Mouse (Mus musculus) kidney, postnatal 25 days (tissue): ENCODE results near the gene Tnnc1.
A peak's percentile ranks its signal among the peaks of the same experiment; 100 is the strongest.

Experiments used
- DNase-seq, 2 experiments: peaks; one replicate each; pipeline ENCODE4 v3.0.0; 2021; ENCODE audit warnings: mixed read lengths in 2 of 2

Tnnc1 gene

DNA sequence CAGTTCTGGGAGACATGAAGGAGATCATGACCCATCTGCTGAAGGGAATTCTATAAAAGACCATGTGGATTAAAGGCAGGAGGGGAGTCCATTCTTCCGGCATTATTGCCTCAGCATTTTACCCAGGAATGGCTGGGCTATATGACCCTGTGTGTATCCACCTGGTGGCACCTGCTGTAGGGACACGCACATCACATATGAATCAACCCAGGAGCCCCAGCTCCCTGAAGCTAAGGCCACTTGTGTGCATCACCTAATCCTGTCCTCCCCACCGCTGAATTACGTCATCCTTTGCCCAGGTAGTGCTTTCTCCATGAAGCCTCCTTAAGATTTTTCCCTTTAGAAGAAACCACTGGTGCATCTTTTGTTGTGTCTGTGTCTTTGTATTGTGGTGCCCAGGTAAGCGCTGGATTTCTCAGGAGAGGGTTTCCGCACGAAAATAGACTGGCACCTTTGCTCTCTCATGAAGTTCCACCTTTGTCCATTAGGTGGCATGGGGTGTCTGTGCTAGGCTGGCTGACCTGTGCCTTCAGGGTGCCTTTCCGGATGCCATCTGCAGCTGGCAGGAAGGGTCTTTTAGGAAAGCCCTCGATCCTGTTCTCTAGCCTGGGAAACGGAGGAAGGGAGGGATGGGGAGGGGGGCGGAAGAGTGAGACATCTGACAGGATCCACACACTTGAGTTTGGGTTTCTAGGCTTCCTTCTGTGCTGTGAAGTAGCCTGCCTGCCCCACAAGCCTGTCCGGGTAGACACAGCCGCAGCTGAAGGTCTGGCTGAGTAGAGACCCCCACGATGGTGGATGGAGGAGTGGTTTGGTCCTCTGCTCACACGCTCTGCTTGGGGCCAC is 7.3 kb downstream of the Tnnc1 start:
- DNase-seq = peak; percentile 70 to 85

GRCm38 (mm10) chr14:31216846-31217245 is 8.7 kb downstream of the Tnnc1 start, which contains the start of gene Nisch:
Gene Nisch (minus strand): TSS chr14:31216946.
- no peak for DNase-seq

GRCm38 (mm10) chr14:31217666-31218065 is 9.6 kb downstream of the Tnnc1 start, which contains the start of gene Sema3g:
Gene Sema3g (plus strand): TSS chr14:31217860.
- peak; percentile 81 to 91 for DNase-seq

GRCm38 (mm10) chr14:31226978-31227377 is 18.9 kb downstream of the Tnnc1 start:
- peak in 1 of 2 experiments; percentile 59 for DNase-seq

- peak; percentile 48 to 80 for DNase-seq
These were observed 20.1 kb downstream of the Tnnc1 start for GRCm38 (mm10) chr14:31228234-31228633.

DNA sequence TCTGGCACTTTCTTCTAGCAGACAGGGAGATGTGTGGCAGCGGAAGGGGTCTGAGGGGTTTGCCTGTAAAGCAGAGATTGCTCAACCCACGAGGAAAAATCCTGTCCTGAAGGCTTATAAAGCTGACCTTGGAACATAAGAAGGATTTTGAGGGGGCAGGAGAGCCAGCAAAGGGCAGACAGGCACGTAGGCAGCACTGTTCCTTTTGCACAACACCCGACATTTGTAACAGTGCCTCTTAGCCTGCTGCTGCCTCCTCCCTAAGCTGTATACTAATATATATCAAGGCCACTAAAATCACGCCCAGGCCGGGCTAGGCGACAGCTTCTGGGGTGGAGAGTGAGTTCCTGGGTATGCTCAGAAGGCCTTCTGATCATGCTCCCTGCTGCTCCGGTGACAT is 22.3 kb downstream of the Tnnc1 start:
- DNase-seq = peak in 1 of 2 experiments; percentile 33

DNA sequence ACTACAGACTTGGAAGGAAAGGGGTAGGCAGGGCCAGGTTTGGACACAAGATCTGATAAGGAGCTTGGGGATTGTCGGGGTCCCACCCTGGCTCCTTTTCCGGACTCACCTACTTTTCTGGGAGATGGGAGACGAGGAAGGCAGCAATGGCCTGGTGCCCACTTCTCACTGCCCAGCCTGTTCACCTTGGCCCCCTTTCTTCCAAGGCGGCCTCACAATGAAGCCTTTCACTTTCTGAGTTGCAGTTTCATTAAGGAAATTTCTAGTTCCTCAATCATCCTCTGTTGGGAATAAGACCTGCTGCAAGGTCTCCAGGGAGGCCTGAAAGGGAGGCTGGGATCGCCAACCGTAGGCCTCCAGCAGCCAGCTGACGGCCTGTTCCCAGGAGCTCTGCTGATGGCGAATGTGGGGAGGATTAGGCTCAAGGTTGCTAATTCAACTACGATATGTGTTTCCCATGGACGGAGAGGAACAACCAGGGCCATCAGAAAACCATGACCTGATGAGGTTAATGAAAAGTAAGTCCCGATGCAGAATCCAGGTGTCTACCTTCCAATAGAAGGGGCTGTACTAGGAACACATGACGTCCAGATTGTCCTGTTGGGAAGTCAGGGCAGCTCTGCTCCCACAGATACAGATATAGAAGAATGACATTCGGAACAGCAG is 24.4 kb downstream of the Tnnc1 start:
- DNase-seq = peak in 1 of 2 experiments; percentile 52

DNA sequence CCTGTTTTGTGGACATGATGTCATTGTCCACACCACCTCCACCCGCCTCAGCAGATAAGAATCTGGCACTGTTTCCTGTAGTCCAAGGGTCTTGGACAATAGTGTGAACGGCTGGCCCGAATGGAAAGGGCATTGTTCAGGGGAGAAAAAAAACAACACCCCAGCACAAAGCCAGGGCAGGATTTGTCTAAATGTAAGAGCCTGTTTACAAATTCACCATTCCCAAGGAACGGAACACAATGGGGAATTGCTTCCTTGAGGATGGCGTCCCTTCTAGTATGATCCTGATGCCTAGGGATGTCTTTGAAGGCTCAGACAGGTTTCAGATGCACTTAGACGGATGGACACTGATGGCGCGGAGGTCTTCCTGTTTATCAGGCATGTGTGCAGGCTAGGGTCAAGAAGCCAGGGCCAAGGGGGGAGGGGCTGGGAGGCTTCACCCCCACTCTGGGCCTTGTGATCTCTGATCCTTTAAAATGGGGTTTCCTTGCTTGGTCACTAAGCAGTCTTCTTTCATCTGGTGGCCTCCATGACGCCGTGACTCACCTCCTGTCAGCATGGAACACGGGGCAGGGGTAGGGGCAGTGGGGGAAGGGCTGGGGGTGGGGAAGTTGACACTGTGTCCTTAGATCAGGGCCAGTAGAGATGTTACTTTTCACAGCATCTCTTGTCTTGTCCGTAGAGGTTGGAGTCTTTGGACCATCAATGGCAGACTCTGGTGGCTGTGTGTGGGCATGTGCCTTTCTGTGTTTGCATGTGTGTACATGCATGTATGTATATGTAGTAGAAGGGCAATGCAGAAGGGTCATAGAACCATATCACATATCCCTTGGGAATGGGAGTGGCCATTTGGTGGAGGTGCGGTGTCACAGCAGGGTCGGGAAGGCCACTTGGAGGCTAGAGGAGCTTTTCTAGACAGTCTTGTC is 25.2 kb downstream of the Tnnc1 start:
- peak; percentile 46 to 71 for DNase-seq

DNA sequence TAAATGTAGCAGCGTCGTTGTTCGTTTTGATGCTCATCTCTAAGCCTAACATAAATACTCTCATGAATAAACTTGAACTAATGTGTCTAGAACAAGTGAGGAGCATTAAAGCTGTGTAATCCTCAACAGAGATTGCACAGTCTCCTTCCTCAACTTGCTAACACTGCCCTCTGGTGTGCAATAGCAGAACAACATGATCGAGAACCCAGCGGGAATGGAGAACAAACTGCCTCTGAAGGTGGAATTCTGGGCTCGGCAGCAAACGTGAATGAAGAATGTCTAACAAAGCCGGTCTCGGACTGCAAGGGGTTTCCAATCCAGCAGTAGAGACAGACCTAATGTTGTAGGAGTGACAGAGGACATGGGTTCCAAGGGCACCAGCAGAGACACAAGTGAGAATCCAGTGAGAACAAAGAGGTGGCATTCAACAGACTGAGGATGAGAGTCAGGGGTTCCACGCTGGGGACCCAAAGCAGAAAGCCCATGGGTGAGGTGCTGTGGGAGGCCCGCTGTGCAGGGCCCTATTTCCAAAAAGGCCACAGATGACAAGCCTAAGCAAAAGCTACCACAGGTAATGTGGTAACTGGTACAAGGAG is 26.0 kb downstream of the Tnnc1 start:
- DNase-seq = peak; percentile 80 to 92

GRCm38 (mm10) chr14:31237101-31237882 is 29.2 kb downstream of the Tnnc1 start:
- peak in 1 of 2 experiments; percentile 22 for DNase-seq

GRCm38 (mm10) chr14:31240528-31240927 is 32.4 kb downstream of the Tnnc1 start:
- peak in 1 of 2 experiments; percentile 3 for DNase-seq

DNA sequence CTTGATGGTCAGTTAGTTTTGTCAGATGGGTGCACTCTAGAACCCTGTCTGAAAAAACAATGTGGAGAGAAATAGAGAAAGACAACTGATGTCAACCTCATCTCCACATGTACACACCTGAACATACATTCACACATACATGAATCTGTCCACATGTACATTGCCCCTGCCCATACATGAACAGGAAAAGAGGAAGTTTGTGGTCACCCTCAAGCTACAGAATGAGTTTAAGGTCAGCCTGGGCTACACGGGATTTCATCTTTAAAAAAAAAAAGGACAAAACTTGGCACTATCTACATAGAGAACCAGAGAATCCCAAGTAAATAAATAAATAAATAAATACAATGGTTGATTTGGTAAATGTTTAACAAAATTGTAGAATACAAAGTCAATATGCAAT is 36.7 kb downstream of the Tnnc1 start:
- DNase-seq = no peak

DNA sequence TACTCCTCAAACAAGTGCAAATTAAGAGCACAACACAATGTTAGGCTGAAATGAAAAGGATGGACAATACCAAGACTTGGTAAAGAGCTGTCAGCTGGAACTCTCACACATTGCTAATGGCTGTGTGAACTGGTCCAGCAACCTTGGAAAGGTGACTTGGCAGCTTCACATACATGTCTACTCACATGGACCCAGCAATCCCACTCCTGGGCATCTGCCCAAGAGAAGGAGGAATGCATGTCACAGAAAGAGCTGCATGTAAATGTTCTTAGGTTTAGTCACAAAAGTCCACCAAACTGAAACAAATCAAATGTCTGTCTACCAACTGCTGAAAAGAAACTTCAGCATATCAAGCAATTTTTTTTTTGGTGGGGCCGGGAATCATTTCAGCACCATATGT is 37.8 kb downstream of the Tnnc1 start:
- no peak for DNase-seq

DNA sequence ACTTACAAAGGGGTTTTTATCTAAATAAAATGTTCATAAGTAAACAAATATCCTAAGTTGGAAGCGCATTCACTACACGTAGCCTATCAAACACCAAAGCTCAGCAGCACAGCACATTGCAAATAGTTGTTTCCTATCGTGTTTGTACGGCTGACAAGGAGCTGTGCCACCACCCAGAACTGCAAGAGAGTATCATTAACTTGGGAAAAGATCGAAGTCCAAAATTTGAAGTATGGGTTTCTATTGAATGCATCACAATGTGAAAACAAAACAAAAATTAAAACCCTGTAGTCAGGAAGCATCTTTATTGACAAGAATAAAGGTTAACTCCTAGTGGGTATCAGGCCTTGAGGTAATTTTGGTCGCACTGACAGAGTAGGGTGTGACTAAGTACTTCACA is 40.3 kb downstream of the Tnnc1 start:
- no peak for DNase-seq

GRCm38 (mm10) chr14:31250222-31251083 is 42.3 kb downstream of the Tnnc1 start:
- DNase-seq = peak in 1 of 2 experiments; percentile 15

DNA sequence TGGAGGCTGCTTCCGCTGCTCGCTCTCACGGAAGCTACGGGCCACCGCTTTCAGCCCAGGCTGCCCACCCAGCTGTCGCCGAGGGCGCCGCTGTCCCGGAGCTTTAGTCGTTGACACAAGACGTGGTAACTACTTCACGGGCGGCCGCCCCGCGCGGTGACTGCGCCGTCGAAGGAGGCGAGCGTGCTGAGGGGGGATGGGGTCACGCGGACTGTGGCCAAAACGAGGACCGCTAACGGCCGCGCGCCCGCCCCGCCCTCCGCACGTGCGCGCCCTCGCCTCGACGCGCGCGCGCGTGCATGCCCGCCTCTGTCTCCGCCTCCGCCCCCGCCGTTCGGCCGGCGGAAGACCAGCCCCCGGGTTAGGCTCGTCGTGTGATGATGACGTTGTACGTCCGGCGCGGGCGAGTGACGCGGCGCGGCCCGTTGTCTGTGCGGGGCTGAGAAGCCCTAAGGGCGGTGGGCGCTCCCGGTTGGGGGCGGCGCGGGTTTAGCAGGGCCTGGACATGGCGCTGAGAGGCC is 43.0 kb downstream of the Tnnc1 start, which contains the start of the genes Phf7 and Bap1:
Gene Phf7 (minus strand): TSS at position 234 of the 521 bp plus-strand sequence.
Gene Bap1 (plus strand): TSS at position 367 of the 521 bp plus-strand sequence.
- DNase-seq = peak; percentile 95 to 96

- no peak for DNase-seq
These were observed 43.5 kb downstream of the Tnnc1 start for GRCm38 (mm10) chr14:31251626-31252025.

- peak in 1 of 2 experiments; percentile 24 for DNase-seq
These were observed 44.0 kb downstream of the Tnnc1 start for GRCm38 (mm10) chr14:31252091-31252490.

DNA sequence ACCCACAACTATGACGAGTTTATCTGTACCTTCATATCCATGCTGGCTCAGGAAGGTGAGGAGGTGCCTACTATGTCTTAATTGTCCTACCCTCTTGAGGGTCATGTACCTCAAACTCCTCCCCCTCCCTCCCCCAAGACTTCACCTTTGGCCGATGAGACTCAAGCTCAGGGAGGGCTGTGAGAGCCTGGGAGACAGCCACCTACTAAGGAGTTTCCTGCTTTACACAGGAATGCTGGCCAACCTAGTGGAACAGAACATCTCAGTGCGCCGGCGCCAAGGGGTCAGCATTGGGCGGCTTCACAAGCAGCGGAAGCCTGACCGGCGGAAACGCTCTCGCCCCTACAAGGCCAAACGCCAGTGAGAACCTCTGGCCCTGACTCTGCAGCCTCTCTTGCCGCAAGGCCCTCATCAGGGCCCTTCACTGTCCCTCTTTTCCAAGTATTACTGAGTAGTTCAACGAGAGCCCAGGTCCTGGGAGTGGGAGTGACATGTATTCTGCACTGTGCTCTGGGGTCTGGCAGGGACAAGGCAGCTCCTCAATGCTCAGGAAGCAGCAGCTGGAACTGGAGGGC is 50.5 kb downstream of the Tnnc1 start:
- peak; percentile 68 to 87 for DNase-seq

GRCm38 (mm10) chr14:31260374-31260773 is 52.3 kb downstream of the Tnnc1 start:
- no peak for DNase-seq
